Mouse (Mus musculus): ENCODE results near the gene Rbpj. TPM values are rescaled to one million over a fixed set of nuclear protein-coding genes. Genes with fewer than 3 reads are reported as not detected.
A peak's percentile ranks its signal among the peaks of the same experiment; 100 is the strongest.

The Rbpj gene
- total and polyA plus RNA-seq, 3 experiments, result 40.5 to 62.8 (median 61.3) TPM

DNA sequence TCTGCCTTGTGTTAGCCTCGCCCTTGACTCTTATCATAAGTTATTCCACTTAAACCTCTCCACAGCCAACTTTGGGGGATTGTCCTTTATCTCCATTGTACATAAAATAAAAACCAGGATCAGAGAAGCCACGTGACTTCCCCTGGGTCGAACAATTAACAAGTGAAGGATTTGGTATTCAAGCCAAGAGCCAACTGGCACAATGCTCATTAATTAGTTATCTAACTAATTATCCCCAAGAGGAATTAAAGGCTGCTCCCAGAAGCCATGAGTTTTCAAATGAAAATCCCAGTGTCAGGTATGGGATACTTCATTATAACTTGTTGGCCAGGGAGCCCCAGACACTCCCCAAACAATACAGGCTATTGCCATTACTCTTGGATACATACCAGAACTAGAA, 218.0 kb downstream of the Rbpj start:
- in situ Hi-C loops (cut with MboI; ENCODE audit: low pct_ligation_motif_present, low pct_unique_long_range_greater_than_20kb, low sequenced_read_pairs), result loop anchor here (25.0 kb wide), 1 partner anchor 428 kb away; no protein-coding TSS in a partner anchor
- TF ChIP-seq PAX5 (IDR thresholded peaks at IDR 0.05; ENCODE audit: low read length), result no peak
- TF ChIP-seq SMC3 (IDR thresholded peaks at IDR 0.05; ENCODE audit: low read depth, low read length), result no peak
- dilution Hi-C loops (cut with MboI; ENCODE audit: extremely low pct_ligation_motif_present, extremely low pct_unique_long_range_greater_than_20kb, low sequenced_read_pairs), result no loop called here

DNA sequence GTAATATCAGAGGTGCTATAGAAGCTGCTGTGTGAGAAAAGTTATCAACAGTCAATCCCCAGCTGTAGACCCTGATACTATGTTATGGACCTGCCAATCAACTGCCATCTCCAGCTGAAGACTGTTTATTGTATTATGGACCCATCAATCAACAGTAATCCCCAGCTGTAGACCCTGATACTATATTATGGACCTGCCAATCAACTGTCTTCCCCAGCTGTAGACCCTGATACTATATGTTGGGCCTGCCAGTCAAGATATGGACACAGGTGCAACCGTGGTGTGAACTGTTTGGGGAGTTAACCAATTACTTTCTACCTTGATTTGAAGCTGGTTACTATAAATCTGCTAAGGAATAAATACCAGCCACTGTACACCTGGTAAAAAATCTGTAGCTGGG, 218.5 kb downstream of the Rbpj start:
- no peaks in the 10 kb centered on the region for H3K36me3 ChIP-seq (replicated peaks in 1 of 2; ENCODE audit: control insufficient read depth in 1 of 2, insufficient read depth in 1 of 2, low read length in 1 of 2)
- H3K79me2 ChIP-seq (replicated peaks; ENCODE audit: control insufficient read depth, extremely low read depth, insufficient read depth, poor library complexity, severe bottlenecking), result no peaks in the 10 kb centered on the region
- dilution Hi-C loops (cut with MboI; ENCODE audit: extremely low pct_ligation_motif_present, extremely low pct_unique_long_range_greater_than_20kb, low sequenced_read_pairs), result no loop called here
- no peak for DNase-seq (ENCODE audit: extremely low read depth)
- no peaks in the 10 kb centered on the region for H3K9me3 ChIP-seq (replicated peaks; ENCODE audit: low read length)
- no peak overlapping the region for H3K9ac ChIP-seq (ENCODE audit: insufficient read depth, low read depth)
- TF ChIP-seq MEF2A (IDR thresholded peaks at IDR 0.05; ENCODE audit: borderline replicate concordance, low read depth, low read length) (no peak), BHLHE40 (IDR thresholded peaks at IDR 0.05; ENCODE audit: low read depth, low read length) (no peak), RAD21 (IDR thresholded peaks at IDR 0.05; ENCODE audit: low read depth, low read length) (no peak)
- in situ Hi-C loops (cut with MboI; ENCODE audit: low pct_ligation_motif_present, low pct_unique_long_range_greater_than_20kb, low sequenced_read_pairs), result loop anchor here (25.0 kb wide), 1 partner anchor 428 kb away; no protein-coding TSS in a partner anchor
- no peak overlapping the region for H3K27ac ChIP-seq (ENCODE audit: insufficient read depth, low read depth)
- peaks cover 2% of the 10 kb centered on the region for H3K27me3 ChIP-seq (replicated peaks)
- no peak overlapping the region for H3K4me2 ChIP-seq (ENCODE audit: insufficient read depth, low read depth, poor library complexity, severe bottlenecking)
- H3K4me3 ChIP-seq (replicated peaks in 1 of 3; ENCODE audit: low read depth in 2 of 3, low read length in 2 of 3, poor library complexity in 1 of 3), result no peak overlapping the region
- peaks cover 4% of the 10 kb centered on the region in 2 experiments; a peak in 2 of 4 replicates for H3K4me1 ChIP-seq (ENCODE audit: control insufficient read depth in 1 of 2, insufficient read depth in 2 of 2)

More for the DNA sequence above, 218.0 kb downstream of the Rbpj start:
- Histone ChIP-seq H3K27ac (ENCODE audit: insufficient read depth, low read depth) (no peak overlapping the region), H3K79me2 (replicated peaks; ENCODE audit: control insufficient read depth, extremely low read depth, insufficient read depth, poor library complexity, severe bottlenecking) (no peaks in the 10 kb centered on the region), H3K4me3 (replicated peaks in 1 of 3; ENCODE audit: low read depth in 2 of 3, low read length in 2 of 3, poor library complexity in 1 of 3) (no peak overlapping the region), H3K9me3 (replicated peaks; ENCODE audit: low read length) (no peaks in the 10 kb centered on the region), H3K4me1 (ENCODE audit: control insufficient read depth in 1 of 2, insufficient read depth in 2 of 2) (peaks cover 4% of the 10 kb centered on the region in 2 experiments; a peak in 2 of 4 replicates), H3K4me2 (ENCODE audit: insufficient read depth, low read depth, poor library complexity, severe bottlenecking) (no peak overlapping the region), H3K36me3 (replicated peaks in 1 of 2; ENCODE audit: control insufficient read depth in 1 of 2, insufficient read depth in 1 of 2, low read length in 1 of 2) (no peaks in the 10 kb centered on the region), H3K9ac (ENCODE audit: insufficient read depth, low read depth) (no peak overlapping the region), H3K27me3 (replicated peaks) (peaks cover 2% of the 10 kb centered on the region)
- DNase-seq (ENCODE audit: extremely low read depth), result no peak

GRCm38 (mm10) chr5:53685623-53686022, 219.7 kb downstream of the Rbpj start:
- 0 out of 2 replicates have a peak overlapping the region, but pooled peaks have one; percentile 27 for H3K4me2 ChIP-seq (ENCODE audit: insufficient read depth, low read depth, poor library complexity, severe bottlenecking)
- no peak for TF ChIP-seq MAFK (IDR thresholded peaks at IDR 0.05; ENCODE audit: insufficient replicate concordance, low read length)
- no peak for TF ChIP-seq ZKSCAN1 (IDR thresholded peaks at IDR 0.05; ENCODE audit: borderline replicate concordance, low read depth, low read length)
- TF ChIP-seq TBP (conservative IDR thresholded peaks at IDR 0.05; ENCODE audit: low read depth, low read length), result no peak
- no peak for TF ChIP-seq JUND (conservative IDR thresholded peaks at IDR 0.05; ENCODE audit: low read depth, low read length)
- no peak for TF ChIP-seq KAT2A (IDR thresholded peaks at IDR 0.05; ENCODE audit: insufficient replicate concordance, low read length)
- TF ChIP-seq HCFC1 (IDR thresholded peaks at IDR 0.05; ENCODE audit: low read depth, low read length), result no peak
- TF ChIP-seq UBTF (IDR thresholded peaks at IDR 0.05; ENCODE audit: low read depth, low read length), result no peak
- no peak for TF ChIP-seq GABPA (IDR thresholded peaks at IDR 0.05; ENCODE audit: insufficient replicate concordance, low read depth, low read length)
- TF ChIP-seq E2F4 (IDR thresholded peaks at IDR 0.05; ENCODE audit: insufficient replicate concordance, low read depth, low read length), result no peak
- TF ChIP-seq ZC3H11A (IDR thresholded peaks at IDR 0.05; ENCODE audit: low read depth, low read length), result no peak
- no peak for TF ChIP-seq MAX (IDR thresholded peaks at IDR 0.05; ENCODE audit: low read length)
- dilution Hi-C loops (cut with MboI; ENCODE audit: extremely low pct_ligation_motif_present, extremely low pct_unique_long_range_greater_than_20kb, low sequenced_read_pairs), result no loop called here
- in situ Hi-C loops (cut with MboI; ENCODE audit: low pct_ligation_motif_present, low pct_unique_long_range_greater_than_20kb, low sequenced_read_pairs), result loop anchor here (25.0 kb wide), 1 partner anchor 427 kb away; no protein-coding TSS in a partner anchor
- no peaks in the 10 kb centered on the region for H3K9me3 ChIP-seq (replicated peaks; ENCODE audit: low read length)
- H3K4me1 ChIP-seq (ENCODE audit: control insufficient read depth in 1 of 2, insufficient read depth in 2 of 2), result peaks cover 4% of the 10 kb centered on the region in 2 experiments; a peak in 2 of 4 replicates
- peaks cover 2% of the 10 kb centered on the region for H3K27me3 ChIP-seq (replicated peaks)
- H3K79me2 ChIP-seq (replicated peaks; ENCODE audit: control insufficient read depth, extremely low read depth, insufficient read depth, poor library complexity, severe bottlenecking), result no peaks in the 10 kb centered on the region
- H3K9ac ChIP-seq (ENCODE audit: insufficient read depth, low read depth), result no peak overlapping the region
- H3K27ac ChIP-seq (ENCODE audit: insufficient read depth, low read depth), result no peak overlapping the region
- H3K36me3 ChIP-seq (replicated peaks in 1 of 2; ENCODE audit: control insufficient read depth in 1 of 2, insufficient read depth in 1 of 2, low read length in 1 of 2), result no peaks in the 10 kb centered on the region
- H3K4me3 ChIP-seq (replicated peaks in 1 of 3; ENCODE audit: low read depth in 2 of 3, low read length in 2 of 3, poor library complexity in 1 of 3), result no peak overlapping the region
- DNase-seq (ENCODE audit: extremely low read depth), result no peak
